Mouse (Mus musculus) forebrain, embryonic 14.5 days (tissue): Measurements from ENCODE around the gene Sipa1l3. TPM values are rescaled to one million over a fixed set of nuclear protein-coding genes. Genes with fewer than 3 reads are reported as not detected.

Experiments
- ATAC-seq: fragments of 200-750 bp; cut with Nextera tagmentation; 2 replicates; pipeline ENCODE4 v1.8.0; 2017; ENCODE audit warnings: mild to moderate bottlenecking, moderate library complexity
- DNase-seq: peaks from one replicate; pipeline ENCODE4 v3.0.0-alpha.2; 2015; ENCODE audit warnings: low spot score
- H3K27ac ChIP-seq: fragments of 300-500 bp; sonication (generic); 2 replicates; pipeline ENCODE4 v1.5.1; 2014; ENCODE audit warnings: low read depth, mild to moderate bottlenecking, control low read depth, low read length, moderate library complexity
- H3K27me3 ChIP-seq: fragments of 300-500 bp; sonication (generic); replicated peaks from 2 replicates; pipeline ENCODE4 v1.6.1; 2014; ENCODE audit warnings: low read length, control low read depth, mixed read lengths; ENCODE audit not compliant: control insufficient read depth, insufficient read depth
- H3K36me3 ChIP-seq: fragments of 300-500 bp; sonication (generic); 2 replicates; pipeline ENCODE4 v1.6.1; 2014; ENCODE audit warnings: low read length, control low read depth; ENCODE audit not compliant: control insufficient read depth, insufficient read depth
- H3K4me1 ChIP-seq: fragments of 300-500 bp; sonication (generic); 2 replicates; pipeline ENCODE4 v1.6.1; 2014; ENCODE audit warnings: antibody characterized with exemption, low read length, control low read depth; ENCODE audit not compliant: control insufficient read depth, insufficient read depth
- H3K4me2 ChIP-seq: fragments of 300-500 bp; sonication (generic); 2 replicates; pipeline ENCODE4 v1.6.1; 2014; ENCODE audit warnings: mild to moderate bottlenecking, control low read depth, low read length
- H3K4me3 ChIP-seq: fragments of 300-500 bp; sonication (generic); 2 replicates; pipeline ENCODE4 v1.5.1; 2014; ENCODE audit warnings: low read depth, low read length, control low read depth
- H3K9ac ChIP-seq: fragments of 300-500 bp; sonication (generic); 2 replicates; pipeline ENCODE4 v1.6.1; 2014; ENCODE audit warnings: mild to moderate bottlenecking, low read length, control low read depth, moderate library complexity
- H3K9me3 ChIP-seq: fragments of 300-500 bp; sonication (generic); replicated peaks from 2 replicates; pipeline ENCODE4 v1.6.1; 2016; ENCODE audit warnings: low read length, control low read depth, mixed read lengths; ENCODE audit not compliant: control insufficient read depth
- WGBS: fragments of 180-500 bp; shearing (Covaris S2); extraction: QIAGEN DNeasy Blood & Tissue Kit; methylation state at CpG from one replicate; pipeline ENCODE4 v1.1.7; 2014; 5-methylcytosine and 5-hydroxymethylcytosine counted together
- polyA plus RNA-seq: library from polyadenylated mRNA; unstranded; fragments of >200 nt; fragmentation: Nextera tagmentation; extraction: Ambion mirVana; gene quantifications from 2 replicates; pipeline ENCODE4 v1.2.1, GENCODE M21; 2014

Gene Sipa1l3
- polyA plus RNA-seq, 1 experiment from 2014 or later, result 6.2 TPM

DNA sequence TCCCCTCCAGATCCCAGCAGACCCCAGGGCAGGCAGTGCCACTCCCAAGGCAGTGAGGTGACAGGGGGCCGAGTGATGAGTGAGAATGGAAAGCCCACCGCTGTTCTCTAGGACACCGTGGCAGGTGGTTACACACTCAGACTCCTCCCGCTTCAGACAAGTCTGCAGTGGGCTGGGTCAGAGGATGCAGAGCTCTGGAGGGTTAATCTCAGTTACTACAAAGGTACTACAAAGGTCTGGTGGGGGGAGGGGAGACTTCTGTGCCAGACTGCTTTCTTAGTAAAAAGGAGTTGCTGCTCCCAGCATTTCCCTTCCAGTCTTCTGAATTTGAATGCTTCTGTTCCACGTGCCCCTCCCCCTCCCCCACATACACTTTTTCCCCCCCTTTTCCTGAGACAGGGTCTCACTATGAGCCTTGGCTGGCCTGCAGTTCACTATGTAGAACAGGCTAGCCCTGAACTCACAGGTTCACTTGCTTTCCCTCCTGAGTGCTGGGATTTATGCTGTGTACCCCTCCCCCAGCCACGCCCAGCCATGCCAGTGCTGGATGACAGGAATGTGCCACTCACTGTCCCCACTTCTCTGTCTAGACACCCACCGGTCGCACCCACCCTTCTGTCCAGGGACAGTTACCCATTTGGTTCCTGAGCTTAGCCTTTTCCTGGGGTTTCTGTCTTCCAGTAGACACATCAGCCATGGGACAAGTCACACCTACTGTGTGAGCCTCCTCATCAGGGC is 100.9 kb downstream of the Sipa1l3 start:
- H3K27me3 ChIP-seq, result no peaks in the 10 kb centered on the region
- H3K4me1 ChIP-seq, result peaks cover 6% of the 10 kb centered on the region; the same call in 1 of the 2 replicates
- no peak overlapping the region for H3K4me3 ChIP-seq
- ATAC-seq (peak; percentile 50; the same call in 1 of the 2 replicates), DNase-seq (no peak)
- 28% methylated on average over 8 of the region's 8 CpGs for WGBS
- H3K36me3 ChIP-seq, result no peaks in the 10 kb centered on the region
- no peaks in the 10 kb centered on the region for H3K9me3 ChIP-seq
- H3K27ac ChIP-seq, result no peak overlapping the region
- H3K9ac ChIP-seq, result no peak overlapping the region
- H3K4me2 ChIP-seq, result no peak overlapping the region

DNA sequence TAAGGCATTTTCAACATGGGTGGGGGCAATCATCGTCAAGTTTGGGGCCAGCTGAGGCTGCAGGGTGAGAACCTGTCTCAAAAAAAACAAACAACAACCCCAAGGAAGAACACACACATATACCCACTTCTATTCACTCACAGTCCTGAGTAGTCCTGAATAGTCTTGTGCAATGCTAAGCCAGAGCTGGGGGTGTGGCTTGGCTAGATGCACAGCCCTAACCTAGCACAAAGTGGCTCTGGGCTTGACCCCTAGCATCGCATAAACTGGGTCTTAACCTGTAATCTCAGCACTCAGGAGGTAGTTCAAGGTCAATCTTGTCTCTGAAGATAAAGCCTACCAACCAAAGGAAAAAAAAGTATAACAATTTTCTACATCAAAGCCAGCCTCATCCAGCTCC is 101.5 kb downstream of the Sipa1l3 start:
- H3K9ac ChIP-seq, result no peak overlapping the region
- DNase-seq, result no peak
- H3K27ac ChIP-seq, result no peak overlapping the region
- no peak for ATAC-seq
- no peaks in the 10 kb centered on the region for H3K36me3 ChIP-seq
- H3K9me3 ChIP-seq, result no peaks in the 10 kb centered on the region
- H3K4me2 ChIP-seq, result no peak overlapping the region
- H3K4me3 ChIP-seq, result no peak overlapping the region
- H3K27me3 ChIP-seq, result no peaks in the 10 kb centered on the region
- WGBS, result 27% methylated on average over 2 of the region's 2 CpGs
- H3K4me1 ChIP-seq, result peaks cover 7% of the 10 kb centered on the region; the same call in 1 of the 2 replicates

DNA sequence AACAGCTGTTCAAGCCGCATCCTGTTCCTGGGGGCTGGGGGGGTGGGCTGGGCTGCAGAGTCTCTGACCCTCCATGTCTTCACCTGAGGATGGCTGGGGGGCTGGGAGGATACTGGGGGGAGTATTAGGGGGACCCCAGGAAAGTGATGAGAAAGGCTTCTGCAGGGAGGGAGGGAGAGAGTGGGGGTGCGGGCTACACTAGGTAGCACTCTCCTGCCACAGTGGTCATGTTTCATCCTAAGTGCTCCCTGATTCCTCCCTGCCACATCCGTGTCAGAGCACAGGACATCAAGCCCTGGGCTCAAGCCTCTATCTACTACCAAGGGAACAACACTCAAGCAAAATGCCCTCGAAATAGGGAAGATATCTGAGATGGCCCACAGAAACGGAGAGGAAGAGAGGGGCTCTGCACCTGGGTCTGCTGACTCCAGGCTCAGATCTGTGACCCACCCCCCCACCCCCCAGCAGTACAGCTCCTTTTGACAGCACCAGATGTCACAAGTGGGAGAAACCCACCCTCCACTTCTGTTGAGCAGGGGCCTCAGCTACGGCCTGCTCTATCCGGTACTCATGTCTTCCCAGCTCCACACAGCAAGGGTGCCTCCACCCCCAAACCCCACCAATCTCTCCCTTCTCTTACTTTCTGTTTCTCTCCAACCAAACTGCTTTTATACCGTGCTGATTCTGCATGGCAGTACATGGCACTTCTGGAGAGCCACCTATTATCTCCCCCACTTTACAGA is 106.4 kb downstream of the Sipa1l3 start:
- DNase-seq (no peak), ATAC-seq (no peak; the same call in 1 of the 2 replicates)
- H3K9me3 ChIP-seq, result no peaks in the 10 kb centered on the region
- no peaks in the 10 kb centered on the region for H3K27me3 ChIP-seq
- no peak overlapping the region for H3K9ac ChIP-seq
- no peak overlapping the region for H3K4me3 ChIP-seq
- H3K4me2 ChIP-seq, result no peak overlapping the region
- 69% methylated on average over 8 of the region's 8 CpGs for WGBS
- H3K4me1 ChIP-seq, result peaks cover 7% of the 10 kb centered on the region; the same call in 1 of the 2 replicates
- H3K27ac ChIP-seq, result no peak overlapping the region
- no peaks in the 10 kb centered on the region for H3K36me3 ChIP-seq

DNA sequence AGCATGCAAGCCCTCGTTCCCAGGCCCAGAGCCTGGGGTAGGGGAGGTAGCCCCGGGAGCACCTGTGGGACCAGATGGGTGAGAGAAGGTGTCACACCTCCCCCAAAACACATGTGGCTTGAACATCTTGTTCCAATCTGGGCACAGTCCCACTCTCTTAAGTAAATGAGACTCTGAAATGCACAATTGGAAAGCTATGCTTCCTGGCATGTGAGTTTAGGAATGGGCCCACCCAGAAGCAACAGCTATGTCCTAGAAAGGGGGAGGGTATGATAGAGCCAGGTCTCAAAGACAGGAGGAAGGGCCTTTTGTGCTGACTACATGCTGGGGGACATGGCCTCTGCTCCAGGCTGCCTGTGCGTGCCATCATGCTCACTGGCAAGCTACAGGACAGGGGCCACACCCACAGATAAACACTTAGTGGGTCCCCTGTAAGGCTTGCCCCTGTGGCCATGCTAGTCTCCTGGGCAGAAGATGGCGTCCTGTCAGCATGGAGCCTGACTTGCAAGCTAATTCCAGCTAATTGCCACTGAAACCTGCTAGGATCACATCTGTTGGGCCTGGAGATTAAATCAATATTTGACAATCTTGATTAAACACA is 107.1 kb downstream of the Sipa1l3 start:
- H3K4me3 ChIP-seq, result no peak overlapping the region
- 0 out of 2 replicates have a peak overlapping the region, but pooled peaks have one; percentile 14 for H3K27ac ChIP-seq
- H3K27me3 ChIP-seq, result no peaks in the 10 kb centered on the region
- ATAC-seq, result 0 out of 2 replicates have a peak, but pooled peaks have one; percentile 32
- no peaks in the 10 kb centered on the region for H3K9me3 ChIP-seq
- no peaks in the 10 kb centered on the region for H3K36me3 ChIP-seq
- H3K4me2 ChIP-seq, result no peak overlapping the region
- H3K4me1 ChIP-seq, result peaks cover 7% of the 10 kb centered on the region; the same call in 1 of the 2 replicates
- no peak overlapping the region for H3K9ac ChIP-seq
- peak; percentile 33 for DNase-seq
- 48% methylated on average over 4 of the region's 4 CpGs for WGBS

DNA sequence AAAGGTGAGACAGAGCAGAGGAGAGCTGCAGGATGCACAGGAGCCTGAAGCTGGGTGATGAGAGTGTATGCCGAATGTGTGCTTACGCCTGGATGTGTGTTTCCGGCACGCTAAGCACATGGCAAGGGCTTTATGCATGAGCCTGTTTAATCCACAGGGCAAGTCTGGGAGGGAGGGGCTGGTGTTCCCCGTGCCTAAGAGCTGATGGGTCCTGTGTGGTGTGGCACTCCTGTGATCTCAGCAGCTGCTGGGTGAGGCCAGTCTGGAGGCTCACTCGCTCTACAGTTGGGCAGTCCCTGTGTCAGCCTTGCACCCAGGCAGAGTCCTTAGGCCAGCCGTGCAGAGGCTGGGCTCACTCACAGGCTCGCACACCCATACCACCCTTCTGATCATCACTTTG is 108.0 kb downstream of the Sipa1l3 start:
- H3K9me3 ChIP-seq, result no peaks in the 10 kb centered on the region
- no peaks in the 10 kb centered on the region for H3K27me3 ChIP-seq
- DNase-seq (no peak), ATAC-seq (no peak)
- WGBS, result 87% methylated on average over 8 of the region's 8 CpGs
- peaks cover 7% of the 10 kb centered on the region; the same call in 1 of the 2 replicates for H3K4me1 ChIP-seq
- no peak overlapping the region for H3K9ac ChIP-seq
- H3K4me3 ChIP-seq, result no peak overlapping the region
- no peaks in the 10 kb centered on the region for H3K36me3 ChIP-seq
- peak overlapping the region; percentile 14; the same call in 1 of the 2 replicates for H3K27ac ChIP-seq
- H3K4me2 ChIP-seq, result no peak overlapping the region

DNA sequence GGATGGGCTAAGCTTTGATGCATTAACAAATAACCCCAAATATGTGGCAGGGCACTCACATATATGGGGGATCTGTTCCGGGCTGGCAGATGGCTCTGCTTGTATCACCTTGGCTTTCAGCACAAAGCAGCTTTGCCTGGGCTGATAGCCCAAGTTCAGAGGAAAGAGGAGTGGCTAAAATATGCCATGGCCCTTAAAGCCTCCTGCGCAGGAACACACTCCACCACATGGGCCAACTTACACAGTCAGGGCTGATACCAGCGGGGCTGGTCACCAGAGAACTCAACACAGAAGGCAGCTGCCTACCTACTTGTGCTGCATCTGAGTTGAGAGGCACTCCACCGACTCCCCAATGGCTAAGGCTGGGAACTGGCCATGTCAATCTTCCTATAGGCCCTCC is 111.6 kb downstream of the Sipa1l3 start:
- H3K4me1 ChIP-seq, result peaks cover 6% of the 10 kb centered on the region; the same call in 1 of the 2 replicates
- DNase-seq (no peak), ATAC-seq (no peak)
- 91% methylated on average over 4 of the region's 4 CpGs for WGBS
- no peak overlapping the region for H3K4me3 ChIP-seq
- no peak overlapping the region for H3K9ac ChIP-seq
- H3K36me3 ChIP-seq, result no peaks in the 10 kb centered on the region
- H3K27me3 ChIP-seq, result no peaks in the 10 kb centered on the region
- no peak overlapping the region for H3K27ac ChIP-seq
- no peak overlapping the region for H3K4me2 ChIP-seq
- H3K9me3 ChIP-seq, result 0 out of 2 replicates have a peak, but pooled peaks cover 2% of the 10 kb centered on the region

DNA sequence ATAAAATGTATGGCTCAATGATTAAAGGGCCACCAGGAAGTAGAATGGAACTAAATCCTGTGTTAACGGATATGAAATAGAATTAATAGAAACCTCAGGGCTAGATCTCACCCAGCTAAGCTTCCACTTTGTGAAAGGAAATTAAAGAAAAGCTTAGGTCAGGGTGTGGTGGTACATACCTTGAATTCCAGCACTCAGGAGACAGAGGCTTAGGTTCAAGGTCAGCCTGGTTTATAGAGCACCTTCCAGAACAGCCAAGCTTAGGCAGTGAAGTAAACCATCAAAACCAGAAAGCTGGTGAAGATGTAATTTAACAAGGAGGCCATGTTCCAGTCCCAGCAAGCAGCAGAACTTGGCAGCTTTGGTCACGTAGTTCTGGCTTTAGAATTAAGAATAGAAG is 114.3 kb downstream of the Sipa1l3 start:
- H3K4me3 ChIP-seq, result no peak overlapping the region
- H3K9me3 ChIP-seq, result 0 out of 2 replicates have a peak, but pooled peaks cover 2% of the 10 kb centered on the region
- ATAC-seq (no peak), DNase-seq (no peak)
- no peak overlapping the region for H3K9ac ChIP-seq
- H3K36me3 ChIP-seq, result peaks cover 15% of the 10 kb centered on the region
- H3K27ac ChIP-seq, result no peak overlapping the region
- no peaks in the 10 kb centered on the region for H3K27me3 ChIP-seq
- H3K4me2 ChIP-seq, result no peak overlapping the region
- WGBS, result 83% methylated on average over 2 of the region's 2 CpGs
- no peaks in the 10 kb centered on the region for H3K4me1 ChIP-seq

DNA sequence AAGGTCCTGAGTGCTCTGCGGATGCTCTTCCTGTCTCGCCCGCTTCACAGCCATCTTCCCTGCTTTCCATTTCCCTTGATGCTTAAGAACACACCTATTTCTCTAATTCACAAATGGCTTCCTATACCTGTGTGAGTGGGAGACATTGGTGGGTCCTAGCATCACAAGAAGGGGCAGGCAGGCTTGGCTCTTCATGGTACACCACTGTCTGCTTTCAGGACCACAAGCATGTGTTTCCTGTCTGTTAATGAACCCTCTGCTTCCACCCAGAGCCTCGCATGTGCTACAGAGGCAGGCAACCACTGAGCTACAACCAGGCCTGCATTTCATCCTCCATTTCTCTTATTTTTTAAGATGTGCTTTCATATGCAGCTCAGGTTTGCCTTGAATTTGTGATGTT is 116.4 kb downstream of the Sipa1l3 start:
- H3K36me3 ChIP-seq, result peaks cover 22% of the 10 kb centered on the region
- 95% methylated on average over 4 of the region's 4 CpGs for WGBS

More for the DNA sequence above, 116.4 kb downstream of the Sipa1l3 start:
- Histone ChIP-seq H3K27ac (no peak overlapping the region), H3K4me1 (no peaks in the 10 kb centered on the region), H3K27me3 (no peaks in the 10 kb centered on the region), H3K4me3 (no peak overlapping the region), H3K9me3 (0 out of 2 replicates have a peak, but pooled peaks cover 2% of the 10 kb centered on the region), H3K9ac (no peak overlapping the region), H3K4me2 (no peak overlapping the region)
- ATAC-seq (no peak), DNase-seq (no peak)
